8 mouse cellular contexts compared by ENCODE assay signal in genomic region chr17:49898849-49899331, GRCm38 (mm10).
DNase-seq lines count a peak whose midpoint lies in the region; ATAC-seq lines count a peak whose summit lies in the region.

No protein-coding gene starts in this region.

- no peak overlapping the region for H3K4me3 ChIP-seq in hindbrain, embryonic 16.5 days (ENCODE audit: low read length)
- no peak overlapping the region for H3K4me3 ChIP-seq in midbrain, embryonic 10.5 days

- DNase-seq in T-cell, adult 2 months (ENCODE audit: low spot score) = peak; percentile 11
- DNase-seq in cerebellum, adult 8-10 months = peak; percentile 86
- DNase-seq in frontal cortex, adult 2 months (ENCODE audit: extremely low spot score in 1 of 2, low spot score in 1 of 2) = peak; percentile 41 to 95
- peak; percentile 86 for DNase-seq in left cerebral cortex, adult 18-20 months (ENCODE audit: low spot score in 2 of 2)
- peak; percentile 82 for DNase-seq in midbrain, embryonic 10.5 days (ENCODE audit: low spot score)
- peak; percentile 93 for DNase-seq in right cerebral cortex, postnatal 4 days

- H3K27me3 ChIP-seq in hindbrain, embryonic 16.5 days (replicated peaks; ENCODE audit: control insufficient read depth, insufficient read depth, low read length) = 0 out of 2 replicates have a peak, but pooled peaks cover 2% of the 10 kb centered on the region
- H3K27me3 ChIP-seq in midbrain, embryonic 10.5 days (ENCODE audit: low read depth, poor library complexity, severe bottlenecking) = peaks cover 29% of the 10 kb centered on the region

- WGBS in hindbrain, embryonic 16.5 days = 16% methylated on average over 7 of the region's 7 CpGs
- WGBS in midbrain, embryonic 10.5 days = 24% methylated on average over 7 of the region's 7 CpGs

- no peaks in the 10 kb centered on the region for H3K9me3 ChIP-seq in hindbrain, embryonic 16.5 days (ENCODE audit: control insufficient read depth, low read length)
- no peaks in the 10 kb centered on the region for H3K9me3 ChIP-seq in midbrain, embryonic 10.5 days (replicated peaks)

- ATAC-seq in hindbrain, embryonic 16.5 days = peak; percentile 78
- ATAC-seq in activated CD4-positive, CD25-positive, alpha-beta regulatory T cell, adult 4 months = no peak

- H3K36me3 ChIP-seq in hindbrain, embryonic 16.5 days (ENCODE audit: control insufficient read depth, insufficient read depth, low read length) = no peaks in the 10 kb centered on the region
- no peaks in the 10 kb centered on the region for H3K36me3 ChIP-seq in midbrain, embryonic 10.5 days

- H3K9ac ChIP-seq in hindbrain, embryonic 16.5 days (ENCODE audit: low read depth, low read length) = 0 out of 2 replicates have a peak overlapping the region, but pooled peaks have one; percentile 0

- peaks cover 2% of the 10 kb centered on the region; the same call in 1 of the 2 replicates for H3K4me1 ChIP-seq in hindbrain, embryonic 16.5 days (ENCODE audit: control insufficient read depth, insufficient read depth, low read depth, low read length)
- peaks cover 6% of the 10 kb centered on the region; the same call in 1 of the 2 replicates for H3K4me1 ChIP-seq in midbrain, embryonic 10.5 days

- H3K27ac ChIP-seq in hindbrain, embryonic 16.5 days (ENCODE audit: low read depth, low read length) = no peak overlapping the region
- peak overlapping the region; percentile 24; the same call in 1 of the 2 replicates for H3K27ac ChIP-seq in midbrain, embryonic 10.5 days (replicated peaks)

- no peak overlapping the region for H3K4me2 ChIP-seq in hindbrain, embryonic 16.5 days (ENCODE audit: low read length)

Comparison
In these comparisons a context has a peak if more than half of its experiments do, and no peak if none do; other contexts are left out.
1. DNase-seq: peak in every context shown above with its lines; median percentile 93 in right cerebral cortex, postnatal 4 days; 86 in cerebellum, adult 8-10 months; 86 in left cerebral cortex, adult 18-20 months; 82 in midbrain, embryonic 10.5 days; 68 in frontal cortex, adult 2 months; 11 in T-cell, adult 2 months.